Mouse (Mus musculus) right cerebral cortex, postnatal 14 days (tissue): Measurements from ENCODE around the gene Plxna1.

Source experiments
- DNase-seq: peaks from one replicate; pipeline ENCODE4 v3.0.0; 2022

Plxna1 gene

GRCm38 (mm10) chr6:89280555-89280954, 81.9 kb downstream of the Plxna1 start:
- DNase-seq = no peak

DNA sequence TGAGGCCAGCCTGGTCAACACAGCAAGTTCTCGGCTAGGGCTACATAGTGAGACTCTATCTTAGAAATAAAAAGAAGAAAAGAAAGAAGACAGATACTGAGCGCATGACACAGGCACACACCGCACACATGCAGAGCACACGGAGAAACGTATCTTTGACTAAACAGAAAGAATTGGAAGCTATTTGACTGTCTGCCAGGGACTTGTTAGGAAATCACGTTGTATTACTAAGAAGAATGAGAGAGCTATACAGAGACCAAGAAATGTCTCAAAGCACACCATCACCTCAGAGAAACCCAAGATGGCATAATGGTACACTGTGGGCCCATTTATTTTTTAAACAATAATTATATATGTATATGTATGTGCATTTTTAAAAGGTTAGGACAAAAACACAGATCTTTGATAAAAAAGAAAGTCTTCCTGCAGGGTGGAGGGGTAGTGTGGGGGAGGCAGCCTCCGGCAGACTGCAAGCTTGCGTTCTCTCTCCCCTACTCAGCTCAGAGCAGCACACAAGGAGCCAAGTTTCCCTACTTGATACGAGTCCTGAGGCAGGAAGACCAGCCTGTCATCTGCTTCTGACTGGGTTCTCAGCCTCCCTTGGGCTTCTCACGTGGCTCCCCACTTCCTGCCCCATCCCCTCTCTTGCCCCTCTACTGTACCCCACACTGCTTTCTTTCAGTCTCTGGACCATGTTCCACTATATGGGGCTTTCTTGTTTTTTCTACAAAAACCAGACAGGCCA, 90.5 kb downstream of the Plxna1 start:
- DNase-seq = no peak

DNA sequence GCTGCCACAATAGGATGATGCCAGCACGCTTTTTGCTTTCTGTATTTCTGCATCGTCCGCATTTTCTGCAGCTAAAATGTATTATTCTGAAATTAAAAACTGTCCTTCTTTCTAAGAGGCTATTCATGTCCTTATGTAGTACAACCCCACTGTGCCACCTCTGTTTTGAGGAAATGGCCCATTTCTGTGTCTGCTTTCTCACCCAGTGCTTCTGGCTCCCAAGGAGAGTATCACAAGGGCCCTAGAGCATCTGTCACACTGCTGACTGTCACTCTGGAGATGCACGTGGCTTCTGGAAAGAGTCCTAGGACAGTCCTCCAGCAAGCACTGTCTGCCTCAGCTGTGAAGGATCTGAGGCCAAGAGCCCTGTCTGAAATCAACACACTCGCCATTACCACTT, 95.2 kb downstream of the Plxna1 start:
- DNase-seq = no peak
